Mouse (Mus musculus) central nervous system, embryonic 11.5 days (tissue): ENCODE measurements around the gene Vps13a. TPM values are rescaled to one million over a fixed set of nuclear protein-coding genes. Genes with fewer than 3 reads are reported as not detected.

Experiments
- polyA plus RNA-seq: library from polyadenylated mRNA; depleted of rRNA; stranded (reverse); fragments of >200 nt; gene quantifications from 2 replicates; pipeline ENCODE4 v1.2.3, GENCODE M21; 2012; rRNA removed

Vps13a gene
- polyA plus RNA-seq, result 13.5 and 14.5 TPM in 2 replicates

GRCm38 (mm10) chr19:16780790-16781384 is at the start of gene Vps13a:
Vps13a (minus strand) TSS chr19:16780933.

Other genes with a start within 250 kb of the Vps13a start
- gene Foxb2, start 92.9 kb upstream of the Vps13a start, polyA plus RNA-seq, result 0.14 and 0.41 TPM in 2 replicates
- 1.7 and 2.7 TPM in 2 replicates for gene Prune2, start 175.2 kb upstream of the Vps13a start, polyA plus RNA-seq